Mouse (Mus musculus) forebrain, embryonic 14.5 days (tissue): ENCODE measurements around the gene Hoxa7. TPM values are rescaled to one million over a fixed set of nuclear protein-coding genes. Genes with fewer than 3 reads are reported as not detected.

Source experiments
- ATAC-seq: fragments of 200-750 bp; cut with Nextera tagmentation; 2 replicates; pipeline ENCODE4 v1.8.0; 2017; ENCODE audit warnings: mild to moderate bottlenecking, moderate library complexity
- DNase-seq: peaks from one replicate; pipeline ENCODE4 v3.0.0-alpha.2; 2015; ENCODE audit warnings: low spot score
- H3K27ac ChIP-seq: fragments of 300-500 bp; sonication (generic); 2 replicates; pipeline ENCODE4 v1.5.1; 2014; ENCODE audit warnings: low read depth, mild to moderate bottlenecking, control low read depth, low read length, moderate library complexity
- H3K27me3 ChIP-seq: fragments of 300-500 bp; sonication (generic); replicated peaks from 2 replicates; pipeline ENCODE4 v1.6.1; 2014; ENCODE audit warnings: low read length, control low read depth, mixed read lengths; ENCODE audit not compliant: control insufficient read depth, insufficient read depth
- H3K36me3 ChIP-seq: fragments of 300-500 bp; sonication (generic); 2 replicates; pipeline ENCODE4 v1.6.1; 2014; ENCODE audit warnings: low read length, control low read depth; ENCODE audit not compliant: control insufficient read depth, insufficient read depth
- H3K4me1 ChIP-seq: fragments of 300-500 bp; sonication (generic); 2 replicates; pipeline ENCODE4 v1.6.1; 2014; ENCODE audit warnings: antibody characterized with exemption, low read length, control low read depth; ENCODE audit not compliant: control insufficient read depth, insufficient read depth
- H3K4me2 ChIP-seq: fragments of 300-500 bp; sonication (generic); 2 replicates; pipeline ENCODE4 v1.6.1; 2014; ENCODE audit warnings: mild to moderate bottlenecking, control low read depth, low read length
- H3K4me3 ChIP-seq: fragments of 300-500 bp; sonication (generic); 2 replicates; pipeline ENCODE4 v1.5.1; 2014; ENCODE audit warnings: low read depth, low read length, control low read depth
- H3K9ac ChIP-seq: fragments of 300-500 bp; sonication (generic); 2 replicates; pipeline ENCODE4 v1.6.1; 2014; ENCODE audit warnings: mild to moderate bottlenecking, low read length, control low read depth, moderate library complexity
- H3K9me3 ChIP-seq: fragments of 300-500 bp; sonication (generic); replicated peaks from 2 replicates; pipeline ENCODE4 v1.6.1; 2016; ENCODE audit warnings: low read length, control low read depth, mixed read lengths; ENCODE audit not compliant: control insufficient read depth
- WGBS: fragments of 180-500 bp; shearing (Covaris S2); extraction: QIAGEN DNeasy Blood & Tissue Kit; methylation state at CpG from one replicate; pipeline ENCODE4 v1.1.7; 2014; 5-methylcytosine and 5-hydroxymethylcytosine counted together
- polyA plus RNA-seq: library from polyadenylated mRNA; unstranded; fragments of >200 nt; fragmentation: Nextera tagmentation; extraction: Ambion mirVana; gene quantifications from 2 replicates; pipeline ENCODE4 v1.2.1, GENCODE M21; 2014

The Hoxa7 gene
- polyA plus RNA-seq, 1 experiment from 2014 or later: not detected

DNA sequence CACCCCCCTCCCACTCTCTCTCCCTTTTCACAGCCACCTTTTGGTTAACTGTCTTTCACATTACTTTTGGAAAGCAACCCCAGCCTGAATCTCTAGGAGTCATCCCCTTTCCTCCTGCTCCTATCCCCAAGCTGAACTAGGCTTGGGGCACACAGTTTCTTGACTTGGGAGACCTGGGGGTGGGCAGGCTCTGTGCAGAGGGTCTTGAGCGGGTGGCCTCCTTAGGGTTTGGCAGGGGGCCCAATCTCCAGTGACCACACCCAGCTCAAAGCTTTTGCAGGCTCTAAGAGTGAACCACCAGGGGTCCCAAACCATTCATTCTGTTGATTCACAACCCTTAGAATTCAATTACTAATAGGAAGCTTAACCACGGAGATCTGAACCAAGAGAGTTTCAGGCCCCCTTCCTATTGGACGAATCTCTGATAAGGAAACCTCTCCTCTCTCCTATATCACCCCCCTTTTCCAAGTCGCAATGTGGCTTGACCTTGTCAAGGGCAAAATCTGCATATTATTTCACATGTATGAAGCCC is 21.2 kb upstream of the Hoxa7 start:
- no peaks in the 10 kb centered on the region for H3K4me1 ChIP-seq
- no peaks in the 10 kb centered on the region for H3K9me3 ChIP-seq
- 3% methylated on average over 4 of the region's 4 CpGs for WGBS
- ATAC-seq (no peak), DNase-seq (no peak)
- H3K9ac ChIP-seq: no peak overlapping the region
- no peaks in the 10 kb centered on the region for H3K36me3 ChIP-seq
- H3K4me2 ChIP-seq: no peak overlapping the region
- no peak overlapping the region for H3K4me3 ChIP-seq
- no peak overlapping the region for H3K27ac ChIP-seq
- H3K27me3 ChIP-seq: peaks cover 96% of the 10 kb centered on the region

DNA sequence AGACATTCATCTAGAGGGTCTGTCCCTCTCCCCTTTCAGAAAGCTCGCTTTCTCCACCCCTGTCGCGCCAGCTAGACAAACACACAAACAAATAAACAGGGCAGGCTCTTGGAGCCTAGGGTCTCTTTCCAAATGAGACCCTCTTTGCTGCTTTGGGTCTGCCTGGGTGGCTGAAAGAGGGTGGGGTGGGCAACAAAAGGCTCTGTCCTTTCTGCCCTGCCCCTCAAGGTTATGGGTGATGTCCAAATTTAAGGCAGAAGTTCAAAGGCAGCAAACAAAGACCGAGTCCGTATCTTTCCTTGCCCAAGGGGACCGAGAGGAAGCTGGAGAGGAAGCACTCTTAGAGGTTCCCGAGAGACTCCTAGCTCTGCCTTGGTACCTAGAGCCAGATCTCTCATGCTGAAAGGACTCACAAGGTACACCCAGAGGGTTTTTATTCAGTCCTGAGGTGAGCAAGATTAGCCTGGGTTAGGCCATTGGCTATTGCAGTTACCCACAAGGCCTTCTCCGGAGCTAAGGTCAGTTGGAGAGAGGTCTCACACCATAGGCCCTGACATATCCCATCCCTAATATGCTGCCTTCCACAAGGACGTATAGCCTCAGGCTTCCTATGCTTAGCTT is 19.5 kb upstream of the Hoxa7 start:
- H3K9me3 ChIP-seq: no peaks in the 10 kb centered on the region
- no peak overlapping the region for H3K4me3 ChIP-seq
- ATAC-seq (no peak), DNase-seq (no peak)
- no peak overlapping the region for H3K9ac ChIP-seq
- no peaks in the 10 kb centered on the region for H3K36me3 ChIP-seq
- H3K4me2 ChIP-seq: no peak overlapping the region
- no peaks in the 10 kb centered on the region for H3K4me1 ChIP-seq
- H3K27me3 ChIP-seq: peaks cover 97% of the 10 kb centered on the region
- no peak overlapping the region for H3K27ac ChIP-seq
- WGBS: 5% methylated on average over 9 of the region's 9 CpGs

DNA sequence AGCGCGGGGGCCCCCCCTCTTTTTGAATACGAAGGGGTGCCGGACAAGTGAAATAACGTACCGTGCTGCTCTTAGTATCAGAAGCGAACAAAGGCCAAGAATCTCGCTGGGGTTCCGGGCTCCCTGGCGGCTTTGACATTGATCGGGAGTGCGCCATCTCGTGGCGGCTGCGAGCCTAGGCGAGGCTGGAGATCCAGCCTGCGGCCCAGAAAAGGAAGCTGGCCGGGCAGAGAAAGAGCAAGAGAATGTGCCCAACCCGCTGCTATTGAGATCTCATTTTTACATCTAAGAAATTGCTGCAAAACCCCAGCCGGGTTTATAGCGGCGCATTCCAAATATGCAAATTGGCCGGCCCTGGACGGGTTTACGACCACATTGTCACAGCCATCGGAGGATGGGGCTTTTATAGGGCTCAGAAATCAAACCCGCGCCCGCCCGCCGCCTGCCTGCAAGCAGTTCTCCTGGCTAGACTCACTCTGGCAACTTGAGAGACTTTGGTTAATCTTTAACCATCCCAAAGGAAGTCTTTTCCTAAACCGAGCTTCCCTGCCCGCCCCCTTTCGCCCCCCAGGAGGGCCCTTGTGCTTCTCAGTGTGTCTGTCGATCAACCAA is 18.8 kb upstream of the Hoxa7 start, which contains the start of gene Hoxa10:
Gene Hoxa10 (minus strand): TSS at position 466 of the 612 bp plus-strand sequence.
- Histone ChIP-seq H3K36me3 (no peaks in the 10 kb centered on the region), H3K4me1 (no peaks in the 10 kb centered on the region), H3K9ac (no peak within 1 kb of the TSS), H3K9me3 (no peaks in the 10 kb centered on the region), H3K4me2 (no peak within 1 kb of the TSS), H3K27me3 (peaks cover 97% of the 10 kb centered on the region), H3K27ac (no peak within 1 kb of the TSS), H3K4me3 (no peak within 1 kb of the TSS)
- under 1% methylated on average over 35 of the region's 35 CpGs for WGBS
- DNase-seq (peak; percentile 81), ATAC-seq (peak; percentile 61; the same call in 1 of the 2 replicates)

DNA sequence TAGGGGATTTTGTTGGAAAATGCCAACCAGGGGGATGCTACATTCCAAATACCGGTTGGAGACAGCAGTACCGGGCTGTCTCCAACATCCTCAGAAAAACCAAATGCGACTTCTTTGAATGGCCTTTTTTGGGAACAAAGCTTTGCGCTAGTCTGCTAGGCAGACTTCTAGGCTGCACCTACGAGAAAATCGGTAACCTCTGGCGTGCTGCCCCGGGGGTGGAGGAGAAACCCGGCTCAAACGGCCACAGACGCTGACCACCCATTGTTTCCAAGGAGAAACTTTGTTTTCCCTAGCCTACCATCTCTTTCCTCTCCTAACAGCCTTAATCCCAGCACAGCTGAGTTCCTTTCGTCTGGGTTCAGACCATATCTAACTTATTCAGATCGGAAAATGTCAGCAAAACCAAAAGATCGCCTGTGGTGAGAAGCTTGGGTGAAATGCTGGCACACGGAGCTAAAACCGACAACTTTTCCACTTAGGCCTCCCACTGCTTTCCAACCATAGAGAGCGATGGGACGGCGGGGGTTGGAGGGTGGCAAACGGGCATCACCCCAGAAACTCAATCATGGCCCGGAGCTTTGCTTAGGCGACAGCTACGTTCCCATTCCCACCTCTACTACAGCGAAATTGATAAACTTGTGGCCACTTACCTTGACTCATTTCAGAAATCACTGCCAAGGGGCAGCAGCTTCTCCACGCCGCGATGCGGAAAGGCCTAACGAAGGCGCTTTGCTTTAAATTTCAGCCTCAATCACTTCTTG is 18.2 kb upstream of the Hoxa7 start:
- Histone ChIP-seq H3K4me1 (no peaks in the 10 kb centered on the region), H3K9me3 (no peaks in the 10 kb centered on the region), H3K4me2 (no peak overlapping the region), H3K27ac (no peak overlapping the region), H3K9ac (no peak overlapping the region), H3K27me3 (peaks cover 97% of the 10 kb centered on the region), H3K36me3 (no peaks in the 10 kb centered on the region), H3K4me3 (no peak overlapping the region)
- WGBS: 2% methylated on average over 30 of the region's 30 CpGs
- DNase-seq (no peak), ATAC-seq (no peak)

DNA sequence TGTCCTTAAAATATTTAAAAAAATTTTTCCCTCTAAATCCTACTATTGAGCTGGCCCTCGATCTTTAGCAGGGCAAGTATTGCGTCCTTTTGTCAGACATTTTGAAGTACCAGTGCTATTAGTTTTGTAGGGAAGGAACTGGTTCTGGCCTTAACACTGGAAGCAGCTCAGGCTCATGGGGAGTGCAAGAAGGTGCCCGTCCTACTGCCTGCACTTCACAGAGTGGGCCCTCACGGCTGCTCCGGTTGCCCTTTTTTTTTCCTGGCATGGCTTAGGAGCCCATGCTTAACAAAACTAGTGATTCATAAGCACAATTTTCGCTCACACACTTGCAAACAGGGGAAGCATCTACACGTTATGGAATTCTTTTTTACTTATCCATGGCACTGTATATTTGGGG is 17.3 kb upstream of the Hoxa7 start:
- ATAC-seq (no peak), DNase-seq (no peak)
- no peak overlapping the region for H3K4me3 ChIP-seq
- no peaks in the 10 kb centered on the region for H3K9me3 ChIP-seq
- H3K4me1 ChIP-seq: no peaks in the 10 kb centered on the region
- no peak overlapping the region for H3K27ac ChIP-seq
- H3K27me3 ChIP-seq: peaks cover 97% of the 10 kb centered on the region
- H3K4me2 ChIP-seq: no peak overlapping the region
- H3K9ac ChIP-seq: no peak overlapping the region
- 3% methylated on average over 7 of the region's 7 CpGs for WGBS
- no peaks in the 10 kb centered on the region for H3K36me3 ChIP-seq

DNA sequence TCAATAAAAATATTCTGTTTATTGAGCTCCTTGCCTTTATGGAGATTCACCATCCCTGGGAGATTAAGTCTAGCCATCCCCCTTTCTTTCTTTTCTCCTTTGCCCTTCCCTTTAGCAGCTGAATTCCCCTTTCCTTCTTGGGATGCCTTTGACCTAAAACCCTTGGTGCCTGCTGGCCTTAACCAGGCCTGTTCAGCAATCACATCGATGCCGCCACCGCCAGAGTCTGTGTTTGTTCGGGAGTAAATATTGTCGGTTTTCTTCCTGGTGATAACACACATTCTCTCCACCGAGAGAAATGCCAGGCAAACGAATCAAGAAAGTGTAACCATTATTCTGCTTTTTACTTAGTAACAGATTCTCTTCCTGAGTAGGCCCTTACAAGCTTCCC is 16.5 kb upstream of the Hoxa7 start:
- no peaks in the 10 kb centered on the region for H3K9me3 ChIP-seq
- peaks cover 97% of the 10 kb centered on the region for H3K27me3 ChIP-seq
- DNase-seq (no peak), ATAC-seq (no peak)
- WGBS: 3% methylated on average over 7 of the region's 7 CpGs
- H3K4me2 ChIP-seq: no peak overlapping the region
- H3K36me3 ChIP-seq: no peaks in the 10 kb centered on the region
- no peak overlapping the region for H3K27ac ChIP-seq
- H3K9ac ChIP-seq: no peak overlapping the region
- no peak overlapping the region for H3K4me3 ChIP-seq
- H3K4me1 ChIP-seq: no peaks in the 10 kb centered on the region

DNA sequence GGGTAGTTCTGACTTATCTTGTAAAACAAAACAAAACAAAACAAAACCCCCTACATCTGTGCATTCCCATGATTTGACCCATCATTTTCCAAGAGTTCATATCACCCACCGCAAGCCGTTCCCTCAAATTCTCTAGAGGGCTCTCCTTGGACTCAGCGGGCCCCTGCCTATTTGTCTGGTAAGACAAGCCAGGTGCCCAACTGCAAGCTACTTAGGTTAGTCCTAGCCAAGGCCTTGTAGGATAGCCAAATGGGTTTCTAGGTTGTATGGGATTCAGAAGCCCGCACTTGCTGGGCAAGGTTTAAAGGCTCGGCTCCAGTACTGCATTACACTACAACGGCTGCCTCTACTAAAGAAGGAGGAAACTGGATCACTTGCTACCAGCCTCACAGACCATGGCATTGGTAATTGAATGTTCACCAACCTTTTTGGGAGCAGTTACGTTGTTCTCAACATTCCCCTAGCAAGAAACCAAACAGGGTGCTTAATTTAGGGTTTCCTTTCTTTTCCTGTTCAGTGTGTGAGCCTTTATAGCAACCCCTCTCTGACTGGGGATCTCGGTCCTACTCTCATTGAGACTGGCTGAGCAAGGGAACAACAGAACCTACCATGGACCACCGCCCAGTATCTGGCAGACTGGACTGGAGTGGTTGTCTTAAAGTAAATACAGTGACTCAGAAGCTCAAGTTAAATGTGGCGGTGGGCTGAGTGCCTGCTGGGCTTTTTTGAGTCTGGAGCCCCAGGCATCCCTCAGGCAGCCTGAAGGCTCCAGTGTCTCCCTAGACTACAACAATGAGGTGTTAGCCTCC is 15.9 kb upstream of the Hoxa7 start:
- Histone ChIP-seq H3K9me3 (no peaks in the 10 kb centered on the region), H3K9ac (no peak overlapping the region), H3K4me2 (no peak overlapping the region), H3K27ac (no peak overlapping the region), H3K4me1 (no peaks in the 10 kb centered on the region), H3K36me3 (no peaks in the 10 kb centered on the region), H3K27me3 (peaks cover 97% of the 10 kb centered on the region), H3K4me3 (no peak overlapping the region)
- 6% methylated on average over 10 of the region's 10 CpGs for WGBS
- no peak for DNase-seq
- ATAC-seq: no peak

DNA sequence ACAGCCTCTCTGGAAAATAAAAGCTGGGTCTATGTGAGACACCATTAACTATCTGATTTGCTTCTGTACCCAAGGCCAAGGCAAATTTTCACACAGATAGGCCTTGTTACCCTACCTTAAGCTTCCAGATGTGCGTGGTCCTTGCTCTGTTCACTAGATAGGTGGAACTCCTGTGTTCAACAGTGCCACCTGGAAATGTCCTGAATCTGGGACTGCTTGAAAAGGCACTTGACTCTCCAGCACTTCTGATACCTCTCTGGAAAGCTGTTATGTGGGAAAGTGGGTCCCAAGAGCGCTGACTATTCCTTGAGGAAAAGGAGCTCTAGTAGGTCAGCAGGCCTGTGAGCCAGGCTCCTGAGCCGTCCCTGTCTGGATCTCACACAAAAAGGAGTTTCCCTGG is 15.2 kb upstream of the Hoxa7 start:
- Histone ChIP-seq H3K27me3 (peaks cover 98% of the 10 kb centered on the region), H3K27ac (no peak overlapping the region), H3K9me3 (no peaks in the 10 kb centered on the region), H3K4me3 (no peak overlapping the region), H3K4me1 (no peaks in the 10 kb centered on the region), H3K36me3 (no peaks in the 10 kb centered on the region), H3K4me2 (no peak overlapping the region), H3K9ac (no peak overlapping the region)
- WGBS: 4% methylated on average over 3 of the region's 3 CpGs
- no peak for ATAC-seq
- DNase-seq: no peak
